Mouse (Mus musculus) heart, postnatal 0 days (tissue): ENCODE results near the gene Mcoln1.

ENCODE experiments used
- CTCF ChIP-seq: IDR thresholded peaks from 2 replicates; pipeline ENCODE4 v1.5.1; 2016; ENCODE audit warnings: antibody characterized with exemption, control low read depth, low read depth
- EP300 ChIP-seq: IDR thresholded peaks from 2 replicates; pipeline ENCODE4 v1.6.1; 2016; ENCODE audit warnings: antibody characterized with exemption, low read depth

- TF ChIP-seq CTCF (no peak), EP300 (no peak)
These were observed 37.4 kb downstream of the Mcoln1 start for GRCm38 (mm10) chr8:3537666-3538065.
